Mouse (Mus musculus) inflammation-experienced regulatory T-cells, adult 16 weeks (primary cell): ENCODE results near the gene Hs3st2. TPM values are rescaled to one million over a fixed set of nuclear protein-coding genes. Genes with fewer than 3 reads are reported as not detected.

Experiments
- polyA plus RNA-seq: library from polyadenylated mRNA; unstranded; fragments of 100-300 nt; shearing (Covaris generic); gene quantifications from one replicate; pipeline ENCODE4 v1.2.1, GENCODE M21; 2017

Hs3st2 gene
- 0.12 TPM for polyA plus RNA-seq

GRCm38 (mm10) chr7:121391225-121391983 is at the start of gene Hs3st2:
Gene Hs3st2 (plus strand): TSS chr7:121391859.

